Mouse (Mus musculus): Measurements from ENCODE around the gene Zc3hc1.

DNA sequence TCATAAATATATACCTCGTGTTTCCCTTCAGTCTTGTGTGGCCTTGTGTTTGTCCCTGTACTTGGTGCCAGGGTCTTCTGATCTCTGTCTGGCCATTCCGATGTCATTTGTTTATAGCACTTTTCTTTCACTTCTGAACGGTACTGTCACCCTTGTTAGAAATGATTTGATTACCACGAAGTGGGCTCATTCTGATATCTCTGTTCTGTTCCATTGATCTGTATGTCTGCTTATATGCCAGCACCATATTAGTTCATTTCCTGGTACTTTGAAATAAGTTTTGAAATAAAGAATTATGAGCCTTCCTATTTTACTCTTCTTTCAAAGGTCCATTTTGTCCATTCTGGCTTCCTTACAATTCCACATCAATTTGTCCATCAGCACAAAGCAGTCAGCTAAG, 20.5 kb upstream of the Zc3hc1 start:
- TF ChIP-seq CTCF (IDR thresholded peaks at IDR 0.05; ENCODE audit: control insufficient read depth, insufficient read depth, insufficient read length) (no peak), FOSL1 (IDR thresholded peaks at IDR 0.05; ENCODE audit: insufficient read depth, low read length, poor library complexity, severe bottlenecking) (no peak), MAX (IDR thresholded peaks at IDR 0.05) (no peak)

All from C2C12 (cell line).